Mouse (Mus musculus) embryo, embryonic 11 days (tissue): ENCODE measurements at regions not wholly inside any gene's neighbourhood (a gene's known extent, or its start where the extent isn't known, plus 50 kb on each side); places are given as distances from the start of the nearest gene placed in this dataset.

Source experiments
- DNase-seq: peaks from one replicate; pipeline ENCODE4 v3.0.0-alpha.2; 2015

DNA sequence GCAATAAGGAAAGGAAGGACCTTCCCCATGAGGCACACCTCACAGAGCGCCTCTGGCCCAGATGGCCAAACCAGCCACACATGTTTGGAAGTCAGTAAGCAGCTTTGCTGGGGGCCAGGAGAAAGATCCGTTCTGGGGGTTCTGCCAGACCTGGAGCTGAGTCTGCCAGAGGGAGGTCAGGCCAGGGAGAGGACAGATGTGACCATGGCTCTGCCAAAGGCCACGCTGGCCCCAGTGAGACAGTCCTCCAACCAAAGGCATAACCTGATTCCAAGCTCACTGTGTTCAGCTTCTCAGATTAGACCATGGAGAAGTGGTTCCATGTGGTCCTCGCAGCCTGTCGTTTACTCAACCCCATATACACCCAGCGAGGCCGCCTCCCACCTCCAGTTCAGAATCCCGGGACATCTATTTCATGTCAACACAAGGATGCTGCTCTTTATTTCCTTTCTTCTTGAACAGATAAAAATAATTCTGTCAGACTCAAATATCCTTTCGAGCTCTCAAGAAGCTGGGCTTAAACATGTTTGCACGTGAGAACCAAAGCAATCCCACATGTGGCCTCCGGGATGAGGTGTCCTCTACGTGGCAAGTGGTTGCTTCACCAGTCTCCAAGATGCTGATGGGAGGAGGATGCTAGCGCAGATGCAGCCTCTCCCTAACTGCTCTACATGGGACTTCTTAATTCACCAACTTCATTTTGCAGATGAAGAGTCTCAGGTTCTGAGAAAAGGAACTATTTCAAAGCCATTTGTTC is 130.1 kb upstream of the Usp24 start:
- DNase-seq: no peak

DNA sequence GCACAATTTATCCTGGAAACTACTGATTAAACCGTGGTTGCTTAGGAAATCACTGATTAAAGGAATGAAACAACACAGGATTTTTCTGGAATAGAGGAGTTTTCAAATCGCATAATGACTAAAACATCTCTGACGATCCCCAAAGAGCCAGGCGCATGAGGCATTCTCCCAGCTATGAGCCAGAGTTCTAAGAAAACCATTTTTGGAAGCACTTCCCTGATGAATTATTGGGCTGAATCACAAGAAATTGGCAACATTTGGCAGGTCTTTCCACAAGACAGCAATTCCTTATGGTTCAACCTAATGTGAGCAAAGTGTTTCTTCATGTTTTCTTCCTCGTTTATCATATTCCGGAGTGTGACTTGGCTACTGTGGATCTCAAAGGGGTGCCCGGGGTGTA is 129.3 kb upstream of the Usp24 start:
- DNase-seq: no peak

DNA sequence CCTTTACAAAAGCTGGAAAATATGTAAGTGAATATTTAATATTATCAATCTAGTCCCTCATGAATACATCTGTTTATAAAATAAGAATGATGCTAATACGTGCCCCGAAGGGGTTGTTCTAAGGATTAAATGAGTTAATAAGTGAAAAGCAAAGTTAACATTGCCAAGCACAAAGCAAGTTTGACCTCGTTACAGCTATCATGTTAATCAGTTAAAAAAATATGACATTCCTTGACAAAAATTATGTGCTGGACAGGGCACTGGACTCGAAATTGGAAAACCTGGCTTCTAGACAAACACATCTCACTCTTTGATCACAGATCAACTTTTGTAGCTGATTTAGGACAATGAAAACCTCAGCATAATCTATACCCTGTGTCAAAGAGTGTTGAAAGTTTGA is 125.8 kb upstream of the Usp24 start:
- DNase-seq: no peak

DNA sequence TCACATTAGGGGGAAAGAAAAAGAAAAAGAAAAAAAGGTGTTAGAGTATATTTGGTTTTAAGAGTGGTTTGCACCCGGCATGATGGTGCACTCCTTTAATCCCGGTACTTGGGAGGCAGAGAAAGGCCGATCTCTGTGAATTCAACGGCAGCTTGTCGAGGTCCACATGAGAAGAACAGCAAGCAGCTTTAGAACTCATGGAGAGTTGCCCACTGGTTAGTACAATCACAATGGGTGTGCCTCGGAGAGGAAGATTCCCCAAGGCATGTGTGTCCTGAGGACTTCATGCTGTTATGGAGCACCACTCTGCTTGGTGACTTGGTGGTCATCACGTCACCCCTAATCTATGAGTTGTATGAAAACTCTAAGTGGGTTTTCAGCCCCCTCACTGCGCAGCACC is 124.7 kb upstream of the Usp24 start:
- DNase-seq: no peak

DNA sequence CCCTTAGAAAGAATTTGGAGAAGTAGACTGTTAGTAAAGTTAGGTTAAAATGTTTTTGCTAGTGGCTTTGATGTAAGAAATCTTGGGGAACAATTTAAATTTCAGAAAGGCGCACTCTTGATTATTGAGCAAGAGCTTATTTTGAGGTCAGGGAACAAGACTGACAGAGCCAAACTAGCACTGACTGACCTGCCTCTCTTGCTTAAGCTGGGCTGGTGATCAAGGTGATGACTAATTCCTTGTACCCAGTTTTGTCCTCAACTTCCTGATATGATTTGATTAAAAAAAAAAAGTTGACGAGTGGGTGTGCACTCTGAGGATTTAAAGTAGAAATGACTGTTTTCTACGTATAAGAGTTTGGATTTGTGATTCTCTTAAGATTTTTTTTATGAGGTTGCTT is 124.2 kb upstream of the Usp24 start:
- no peak for DNase-seq

DNA sequence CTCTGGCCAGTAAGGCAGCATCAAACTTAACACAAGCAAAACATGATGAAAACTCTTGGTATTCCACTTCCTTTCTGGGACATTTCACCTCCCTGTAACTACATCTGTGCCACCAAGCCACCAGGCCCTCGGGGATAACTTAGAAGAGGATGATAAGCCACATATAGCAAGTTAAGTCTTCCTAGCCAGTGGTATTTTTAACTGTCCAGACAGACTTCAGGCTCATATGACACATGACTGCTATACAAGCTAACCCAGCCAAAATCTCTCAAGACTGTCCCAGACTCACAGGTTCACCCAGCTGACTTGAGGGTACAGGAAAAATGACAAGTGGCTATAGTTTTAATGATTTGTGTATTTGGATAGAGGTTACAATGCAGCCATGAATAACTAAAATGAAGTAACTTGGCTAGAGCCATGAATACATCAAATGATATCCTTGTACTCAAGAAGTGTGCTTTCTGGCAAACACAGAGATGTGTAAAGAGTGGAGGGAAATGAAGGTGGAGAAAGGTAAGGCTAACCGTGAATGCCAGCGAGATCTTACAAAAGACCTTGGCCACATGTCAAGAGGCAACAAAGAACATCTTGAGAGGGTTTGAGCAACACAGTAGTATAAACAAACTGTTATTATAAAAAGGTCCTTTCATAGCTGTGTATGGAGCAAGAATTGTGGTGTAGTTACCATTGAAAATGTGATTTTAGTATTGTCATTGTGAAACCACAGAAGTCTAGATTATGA is 122.6 kb upstream of the Usp24 start:
- no peak for DNase-seq

DNA sequence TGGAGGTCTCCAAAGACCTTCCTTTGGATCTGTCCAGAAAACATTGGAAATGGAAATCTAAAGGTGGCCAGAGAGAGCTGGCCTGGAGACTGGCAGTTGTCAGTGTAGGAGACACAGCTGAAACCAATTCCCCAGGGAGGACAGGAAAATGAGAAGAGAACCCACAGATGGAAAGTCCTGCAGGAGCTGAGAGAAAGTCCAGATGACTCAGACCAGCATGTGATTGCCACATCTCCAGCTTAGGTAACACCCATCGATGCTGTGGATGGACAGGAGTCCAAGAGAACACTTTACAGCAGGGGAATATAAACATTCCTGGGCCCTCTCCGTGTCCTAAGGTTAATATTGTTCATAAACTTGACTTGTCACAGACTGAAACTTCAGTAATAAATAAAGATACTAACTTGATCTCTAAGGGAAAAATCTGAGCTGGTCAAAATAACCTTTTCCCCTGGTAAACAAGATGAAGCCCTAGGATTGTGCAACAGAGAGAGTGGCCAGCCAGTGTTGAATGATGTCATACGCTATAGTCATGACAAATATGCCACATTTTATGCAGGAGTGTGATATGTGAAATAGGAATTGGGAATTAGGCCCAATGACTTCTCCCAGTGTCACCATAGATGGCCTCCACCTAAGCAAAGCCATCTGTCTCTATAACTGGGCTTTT is 120.4 kb upstream of the Usp24 start:
- DNase-seq: no peak

DNA sequence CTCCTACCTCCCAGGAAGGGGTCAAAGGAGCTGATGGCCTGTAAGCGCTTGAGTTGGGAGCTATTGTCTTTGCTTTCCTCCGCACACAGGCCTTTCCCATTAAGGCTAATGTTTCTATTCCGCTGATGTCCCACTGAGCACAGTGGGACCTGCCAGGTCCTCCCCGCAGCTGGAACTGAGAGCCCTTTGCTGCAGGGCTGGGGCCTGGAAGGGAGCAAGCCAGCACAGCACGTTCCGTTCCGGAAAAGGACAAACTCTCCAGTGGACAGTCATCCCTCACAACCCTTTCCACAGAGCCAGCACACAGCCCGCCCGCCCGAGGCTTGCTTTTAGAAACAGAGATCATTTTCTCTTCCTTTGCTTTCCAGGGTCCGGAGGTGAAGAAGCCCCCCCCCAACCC is 116.2 kb upstream of the Usp24 start:
- peak; percentile 58 for DNase-seq

DNA sequence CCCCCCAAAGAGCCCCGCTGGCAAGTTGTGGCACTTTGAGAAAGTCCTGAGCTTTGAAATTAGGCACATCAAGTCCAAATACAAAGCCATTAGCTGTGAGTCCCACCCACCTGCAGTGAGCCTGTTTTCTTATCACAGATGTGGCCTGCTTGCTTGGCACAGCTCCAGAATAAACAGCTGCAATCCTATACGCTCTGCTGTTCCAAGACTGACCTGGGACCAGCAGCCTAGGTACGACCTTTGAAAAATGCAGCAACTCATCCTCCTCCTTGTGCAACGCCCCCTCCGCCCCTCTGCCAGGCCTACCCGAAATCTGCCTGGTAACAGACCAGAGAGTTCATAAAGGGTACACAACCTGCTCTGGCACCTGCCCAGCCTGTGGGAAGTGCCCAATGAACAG is 115.8 kb upstream of the Usp24 start:
- DNase-seq: peak; percentile 67

DNA sequence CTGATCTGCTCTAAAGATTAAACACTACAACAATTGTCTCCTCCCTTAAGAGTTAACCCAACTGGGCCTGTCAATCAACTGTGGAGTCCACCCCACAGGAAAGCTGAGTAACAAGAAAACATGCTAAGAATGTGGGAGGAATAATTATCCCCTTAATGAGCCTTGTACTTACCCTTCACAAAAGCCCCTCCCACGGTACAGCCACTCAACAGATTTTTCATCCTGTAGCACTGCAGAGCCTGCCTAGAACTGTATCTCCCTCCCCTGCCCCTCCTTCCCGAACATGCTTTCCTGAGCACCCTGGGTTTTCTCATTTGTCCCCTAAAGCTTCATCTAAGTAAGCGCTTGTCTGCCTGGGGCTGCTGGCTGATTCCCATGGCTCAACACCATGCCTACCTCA is 113.5 kb upstream of the Usp24 start:
- peak; percentile 29 for DNase-seq

DNA sequence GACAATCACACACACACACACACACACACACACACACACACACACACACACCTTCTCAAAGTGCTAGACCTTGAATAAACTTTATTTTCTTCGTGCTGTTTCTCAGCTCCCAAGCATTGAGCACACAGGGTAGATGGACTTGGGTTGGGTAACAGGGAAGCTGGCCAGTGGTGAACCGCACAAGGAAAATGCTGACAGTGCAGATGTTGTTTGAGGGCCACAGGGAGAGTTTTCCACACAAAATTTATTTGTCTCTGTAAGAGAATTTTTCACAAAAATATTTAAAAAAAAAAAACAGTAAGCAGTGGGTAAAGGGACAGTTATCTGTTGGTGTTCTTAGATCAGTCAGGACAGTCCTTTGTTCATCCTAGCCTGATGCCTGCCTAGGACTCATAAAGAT is 110.8 kb upstream of the Usp24 start:
- DNase-seq: no peak

DNA sequence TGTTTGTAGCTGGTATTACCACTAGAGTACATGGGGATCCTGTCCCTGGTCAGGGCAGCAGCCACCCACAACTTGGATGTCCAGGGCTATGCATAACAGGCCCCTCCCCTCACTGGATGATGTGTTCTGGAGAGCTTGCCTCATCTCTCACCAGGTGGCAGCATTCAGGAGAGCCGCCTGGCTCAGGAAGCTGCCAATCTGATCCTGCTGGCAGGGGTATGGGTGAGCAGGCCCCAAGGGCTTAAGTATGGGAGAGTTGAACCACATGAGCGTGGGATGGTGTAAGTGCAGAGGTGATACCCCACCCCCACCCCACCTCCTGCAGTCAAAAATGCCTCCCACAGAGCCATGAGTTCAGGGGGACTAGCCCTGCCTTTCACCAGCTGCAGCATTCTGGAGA is 110.0 kb upstream of the Usp24 start:
- peak; percentile 28 for DNase-seq

DNA sequence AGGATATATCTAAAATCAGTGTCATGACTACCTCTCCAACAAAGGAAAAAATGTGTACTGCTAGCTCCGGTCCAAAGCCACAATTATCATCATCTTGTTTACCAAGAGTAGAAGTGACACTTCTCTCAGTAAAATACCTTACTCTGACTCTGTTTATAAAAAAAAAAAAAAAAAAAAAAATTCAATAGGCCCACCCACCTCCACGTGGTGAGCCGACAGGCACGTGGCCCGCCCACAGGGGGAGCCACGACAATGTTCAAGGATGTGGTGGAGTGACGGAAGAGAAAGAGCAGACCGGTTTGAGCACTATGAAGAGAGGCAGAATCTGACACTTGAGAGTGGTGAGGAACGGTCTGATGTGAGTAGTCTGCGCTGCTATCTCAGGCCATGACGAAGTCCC is 106.5 kb upstream of the Usp24 start:
- DNase-seq: no peak

DNA sequence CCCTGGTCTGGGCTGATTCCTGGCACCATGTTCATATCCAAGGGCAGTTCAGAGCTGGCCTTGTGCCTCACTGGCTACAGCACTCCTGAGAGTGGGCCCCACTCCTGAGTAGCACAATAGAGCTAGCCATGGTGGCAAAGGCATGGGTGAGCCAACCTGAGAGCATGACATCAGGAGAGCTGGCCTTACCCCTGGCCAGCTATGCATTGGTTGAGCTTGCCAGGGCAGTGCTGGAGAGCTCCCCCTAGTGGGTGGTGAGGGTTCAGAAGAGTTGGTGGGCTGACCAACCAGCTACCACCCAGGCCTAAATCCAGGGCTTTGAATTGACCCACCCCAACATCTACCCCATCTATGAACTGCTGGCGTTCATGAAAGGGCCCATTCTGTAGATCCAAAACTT is 106.0 kb upstream of the Usp24 start:
- DNase-seq: no peak

DNA sequence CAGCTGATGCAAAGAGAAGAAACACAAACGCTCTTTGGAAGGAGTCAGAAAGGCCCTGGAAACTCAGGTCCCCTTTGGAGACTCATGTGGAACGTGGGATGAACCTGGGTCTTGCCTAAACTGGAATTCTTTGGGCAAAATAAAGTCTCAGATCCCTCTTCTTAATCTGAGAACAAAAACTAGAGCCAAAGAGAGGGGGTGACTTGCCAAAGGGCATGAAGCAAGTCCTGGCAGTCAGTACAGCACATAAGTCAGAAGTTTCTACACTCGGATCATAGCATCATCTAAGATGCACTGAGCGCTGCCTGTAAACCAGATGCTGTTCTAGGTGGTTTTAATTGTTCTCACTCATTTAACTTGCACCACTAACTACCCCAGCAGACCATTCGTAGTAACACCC is 101.8 kb upstream of the Usp24 start:
- DNase-seq: no peak

DNA sequence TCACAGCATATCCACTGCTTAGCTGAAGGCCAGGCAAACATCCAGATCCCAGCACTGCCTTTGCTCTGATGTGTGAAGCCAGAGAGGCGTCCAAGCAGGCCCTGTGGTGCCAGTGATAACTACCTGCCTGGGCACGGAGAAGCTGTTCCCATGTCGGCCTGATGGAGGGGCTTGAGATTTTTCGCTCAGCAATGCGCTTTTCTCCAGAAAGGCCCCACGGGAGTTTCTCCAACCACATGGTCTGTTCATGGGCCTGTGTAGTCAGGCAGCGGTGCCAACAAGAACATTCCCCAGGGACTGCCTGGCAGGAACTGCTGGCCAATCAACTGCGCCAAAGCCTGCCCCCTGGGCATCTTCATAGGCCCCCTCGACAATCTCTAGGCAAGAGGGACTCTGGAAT is 95.4 kb upstream of the Usp24 start:
- no peak for DNase-seq

DNA sequence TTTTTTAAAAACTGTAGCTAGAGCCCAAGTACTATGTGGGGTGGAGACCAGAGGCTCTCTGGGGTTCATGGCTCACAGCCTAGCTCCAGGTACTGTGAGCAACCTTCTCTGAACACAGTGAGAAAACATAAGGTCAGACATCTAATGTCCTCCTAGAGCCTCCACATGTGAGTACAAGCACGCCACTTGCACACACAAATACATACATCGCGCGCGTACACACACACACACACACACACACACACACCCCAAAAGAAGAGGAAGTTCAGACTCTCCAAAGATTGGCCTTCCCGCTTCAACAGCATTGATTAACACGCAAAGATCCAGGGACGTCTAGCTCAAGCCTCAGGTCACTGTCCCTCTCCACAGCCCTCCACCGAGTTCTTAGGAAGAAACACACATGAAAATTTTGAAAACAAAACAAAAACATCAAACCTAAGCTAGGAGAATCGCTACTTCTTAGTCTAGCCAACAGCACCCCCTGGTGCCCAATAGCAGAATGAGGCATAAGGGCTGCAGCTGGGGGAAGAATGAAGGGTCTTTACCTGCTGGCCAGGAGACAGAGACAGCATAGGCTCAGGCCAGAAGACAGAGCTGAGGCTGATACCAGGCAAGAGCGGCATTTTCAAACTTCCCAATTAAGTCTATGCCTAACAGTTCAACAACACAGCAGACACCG is 90.7 kb upstream of the Usp24 start:
- peak; percentile 75 for DNase-seq

DNA sequence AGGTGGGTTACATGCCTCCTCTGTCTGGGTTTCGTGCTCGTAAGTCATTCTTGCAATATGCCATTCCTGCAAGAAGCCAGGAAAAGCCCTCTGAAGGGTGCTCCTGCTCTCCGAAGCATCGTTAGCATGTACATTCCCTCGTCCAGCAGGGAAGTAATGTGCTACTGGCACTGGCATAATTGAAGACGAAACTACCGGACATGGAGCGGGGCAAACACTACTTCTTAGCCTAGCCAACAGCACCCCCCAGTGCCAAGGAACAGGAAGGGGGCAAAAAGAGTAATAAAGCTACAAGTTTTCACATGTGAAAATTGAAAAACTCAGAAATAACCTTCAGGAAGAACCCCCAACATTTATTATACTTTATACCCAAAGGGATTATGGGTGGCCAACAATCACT is 88.6 kb upstream of the Usp24 start:
- peak; percentile 33 for DNase-seq

DNA sequence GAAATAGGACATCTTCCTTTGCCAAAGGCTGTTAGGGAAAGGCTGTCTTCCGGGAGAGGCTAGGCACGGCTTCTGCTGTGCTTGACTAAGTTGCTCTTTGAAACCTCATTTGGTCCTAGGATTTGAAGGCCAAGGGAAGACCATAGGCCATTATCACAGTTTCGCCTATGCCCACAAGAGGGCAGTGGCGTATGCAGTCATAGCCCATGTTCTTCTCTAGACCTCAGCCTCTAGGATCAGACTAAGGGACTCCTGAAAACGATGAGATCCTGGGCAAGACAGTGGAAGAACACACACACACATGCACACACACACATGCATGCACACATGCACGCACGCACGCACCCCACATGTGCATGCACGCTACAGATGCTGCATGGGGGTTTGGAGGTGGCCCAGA is 87.5 kb upstream of the Usp24 start:
- peak; percentile 81 for DNase-seq

DNA sequence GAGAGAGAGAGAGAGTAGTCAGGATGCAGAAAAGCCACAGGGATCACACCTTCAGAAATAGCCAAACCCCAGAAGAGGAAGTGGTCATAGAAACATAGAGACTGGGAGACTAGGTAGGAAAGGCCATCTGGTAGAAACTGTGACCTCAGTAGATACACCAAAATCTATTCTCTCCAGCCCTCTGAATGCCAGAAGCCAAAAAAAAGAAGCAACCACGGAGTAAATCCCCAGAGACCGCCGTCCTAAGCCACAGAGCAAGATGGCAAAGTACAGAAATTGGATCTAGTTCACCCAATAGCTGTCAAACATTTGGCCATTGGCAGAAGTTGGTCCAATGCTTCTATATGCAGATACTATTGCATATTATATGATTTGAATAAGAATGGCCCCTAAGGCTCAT is 86.5 kb upstream of the Usp24 start:
- DNase-seq: no peak

DNA sequence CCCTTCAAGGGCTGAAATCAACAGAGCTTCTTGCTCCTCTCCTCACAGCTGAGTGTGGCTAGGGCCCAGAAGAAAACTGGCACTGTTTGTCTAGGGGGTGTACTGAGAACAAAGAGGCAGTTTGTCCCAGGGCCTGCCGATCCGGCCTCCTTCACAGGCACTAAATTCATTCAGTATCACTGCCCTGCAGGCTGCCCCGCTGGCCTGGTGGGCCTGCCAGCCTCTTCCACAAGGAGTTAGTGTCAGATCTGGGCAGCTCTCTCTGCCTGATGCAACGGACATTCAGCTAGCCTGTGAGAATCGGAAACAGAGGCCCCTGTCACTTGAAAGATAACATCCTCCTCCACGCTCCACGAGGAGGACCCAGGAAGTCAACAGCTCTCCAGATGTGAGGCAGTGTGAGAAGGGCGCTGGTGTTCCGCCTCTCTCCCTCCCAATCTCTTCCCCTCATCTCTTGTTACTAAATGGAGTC is 83.5 kb upstream of the Usp24 start:
- peak; percentile 37 for DNase-seq

DNA sequence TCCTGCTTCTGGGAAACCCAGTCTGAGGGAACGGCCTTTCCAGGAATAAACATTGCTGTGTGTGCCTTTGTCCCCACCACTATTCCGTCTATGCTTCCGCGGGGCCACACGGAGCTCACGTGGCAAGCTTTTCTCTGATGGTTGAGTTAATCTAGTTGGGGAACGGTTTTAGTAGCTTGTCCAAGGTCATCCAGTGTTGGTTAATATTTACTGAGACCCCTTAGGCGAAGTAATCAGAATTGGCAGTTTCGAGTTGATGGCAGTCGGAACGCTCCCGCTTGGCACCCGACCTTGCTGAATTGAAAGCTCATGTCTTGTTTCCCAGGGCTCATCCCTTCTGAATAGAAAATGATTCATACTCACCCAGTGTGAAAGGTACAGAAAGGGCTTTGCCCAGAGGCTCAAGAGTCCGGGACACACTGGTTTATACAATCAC is 71.6 kb upstream of the Usp24 start:
- no peak for DNase-seq

DNA sequence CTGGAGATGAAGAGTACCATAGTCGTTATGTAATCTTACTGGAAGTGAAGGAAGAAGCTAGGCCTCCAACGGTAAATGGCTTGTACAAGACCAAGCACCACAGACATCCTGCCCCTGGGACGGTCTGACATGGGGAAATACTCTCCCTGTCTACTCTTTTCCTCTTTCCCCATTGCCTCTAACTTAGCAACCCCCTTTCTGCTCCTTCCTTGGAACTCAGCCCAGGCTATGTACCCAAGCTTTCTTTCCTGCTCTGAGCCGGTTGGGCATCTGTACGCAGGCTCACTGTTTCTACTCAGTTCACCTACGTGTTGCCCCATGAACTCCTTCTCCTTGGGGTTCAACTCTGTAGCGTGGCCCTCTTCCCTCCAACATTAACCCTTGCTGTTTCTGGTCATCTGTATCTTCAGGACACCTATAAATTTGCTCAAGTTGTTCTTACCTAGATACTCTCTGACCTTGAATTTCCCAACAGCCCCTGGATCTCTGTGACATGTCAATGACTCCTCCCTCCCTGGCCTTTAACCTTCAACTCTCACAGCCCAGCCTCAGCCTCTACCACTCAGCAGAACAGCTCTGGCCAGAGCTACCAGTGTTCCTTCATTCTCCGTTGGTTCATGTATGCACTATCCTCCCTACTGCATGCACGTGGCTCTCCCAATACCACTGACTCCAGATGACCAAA is 71.0 kb upstream of the Usp24 start:
- DNase-seq: no peak
